ENCODE assay signal across 16 mouse cellular contexts in the genomic region with DNA sequence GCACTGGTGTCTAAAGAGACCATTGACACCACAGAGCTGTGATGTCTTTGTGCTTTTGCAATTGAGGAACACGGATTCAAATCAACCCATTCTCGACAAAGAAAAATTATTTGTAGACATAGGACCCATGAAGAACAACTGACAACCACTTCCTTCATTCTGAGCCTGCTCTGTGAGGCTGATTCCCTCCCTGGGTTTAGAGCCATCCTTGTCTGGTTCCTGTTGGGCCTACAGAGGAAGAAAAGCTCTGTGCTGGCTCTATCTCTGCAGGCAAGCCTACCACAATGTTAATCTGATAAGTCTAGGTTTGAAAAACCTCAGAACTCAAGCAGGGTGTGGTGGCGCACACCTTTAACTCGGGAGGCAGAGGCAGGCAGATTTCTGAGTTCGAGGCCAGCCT.
DNase-seq lines count a peak whose midpoint lies in the region; ATAC-seq and TF ChIP-seq lines count a peak whose summit lies in the region.
"Had no signal": no experiment of that assay in that cellular context is flagged by ENCODE, and none has a peak within 500 bp of the region (broad histone marks: within the 10 kb centered on the region; RNA-seq: fewer than 3 reads in every experiment).

No protein-coding gene starts in this region.

- peaks cover 12% of the 10 kb centered on the region for H3K4me1 ChIP-seq in liver, embryonic 11.5 days (replicated peaks; ENCODE audit: control insufficient read depth, insufficient read depth, low read length)
- H3K4me1 ChIP-seq in MEL (ENCODE audit: control insufficient read depth in 1 of 2, insufficient read depth in 2 of 2, low read length in 2 of 2), result peaks cover 23 to 57% of the 10 kb centered on the region in 2 experiments
- no peaks in the 10 kb centered on the region for H3K4me1 ChIP-seq in forebrain, embryonic 12.5 days
- no peaks in the 10 kb centered on the region for H3K4me1 ChIP-seq in heart, embryonic 10.5 days
- H3K4me1 ChIP-seq: embryonic facial prominence, embryonic 13.5 days; heart, embryonic 15.5 days; hindbrain, embryonic 15.5 days; neural tube, embryonic 12.5 days had no signal

- no peaks in the 10 kb centered on the region for H3K27me3 ChIP-seq in liver, embryonic 11.5 days (replicated peaks; ENCODE audit: control insufficient read depth, insufficient read depth, low read length)
- H3K27me3 ChIP-seq in MEL (ENCODE audit: control insufficient read depth in 1 of 2, insufficient read depth in 2 of 2, low read length in 2 of 2), result no peaks in the 10 kb centered on the region
- H3K27me3 ChIP-seq in forebrain, embryonic 12.5 days, result no peaks in the 10 kb centered on the region
- no peaks in the 10 kb centered on the region for H3K27me3 ChIP-seq in heart, embryonic 10.5 days (ENCODE audit: insufficient read depth, poor library complexity, severe bottlenecking)
- H3K27me3 ChIP-seq: embryonic facial prominence, embryonic 13.5 days; heart, embryonic 15.5 days; hindbrain, embryonic 15.5 days; neural tube, embryonic 12.5 days had no signal

- H3K4me3 ChIP-seq in liver, embryonic 11.5 days (ENCODE audit: low read depth, low read length), result no peak overlapping the region
- H3K4me3 ChIP-seq in MEL (ENCODE audit: control insufficient read depth in 1 of 2, insufficient read depth in 1 of 2, low read depth in 2 of 2, low read length in 2 of 2), result peak overlapping the region; percentile 11 to 44
- H3K4me3 ChIP-seq in forebrain, embryonic 12.5 days (replicated peaks), result no peak overlapping the region
- no peak overlapping the region for H3K4me3 ChIP-seq in heart, embryonic 10.5 days
- H3K4me3 ChIP-seq: embryonic facial prominence, embryonic 13.5 days; forebrain, embryonic 10.5 days; heart, embryonic 15.5 days; hindbrain, embryonic 15.5 days; neural tube, embryonic 12.5 days had no signal

- no peak for TF ChIP-seq CTCF in MEL (IDR thresholded peaks at IDR 0.05 in 2 of 3, conservative IDR thresholded peaks at IDR 0.05 in 1 of 3; ENCODE audit: control insufficient read depth in 1 of 3, insufficient read depth in 1 of 3, low read depth in 2 of 3, low read length in 3 of 3, poor library complexity in 1 of 3, severe bottlenecking in 1 of 3)

- no peaks in the 10 kb centered on the region for H3K79me2 ChIP-seq in MEL (ENCODE audit: control insufficient read depth, insufficient read depth, low read length, poor library complexity)

- H3K27ac ChIP-seq in liver, embryonic 11.5 days (ENCODE audit: low read depth, low read length), result no peak overlapping the region
- peak overlapping the region; percentile 83 for H3K27ac ChIP-seq in MEL (ENCODE audit: control insufficient read depth, low read depth, low read length)
- H3K27ac ChIP-seq in forebrain, embryonic 12.5 days, result no peak overlapping the region
- H3K27ac ChIP-seq in heart, embryonic 10.5 days, result no peak overlapping the region
- H3K27ac ChIP-seq: embryonic facial prominence, embryonic 13.5 days; forebrain, embryonic 10.5 days; heart, embryonic 15.5 days; hindbrain, embryonic 15.5 days; neural tube, embryonic 12.5 days had no signal

- H3K9ac ChIP-seq in liver, embryonic 11.5 days (ENCODE audit: low read depth, low read length), result no peak overlapping the region
- H3K9ac ChIP-seq in MEL (ENCODE audit: control insufficient read depth, low read depth, low read length, poor library complexity, severe bottlenecking), result peak overlapping the region; percentile 23
- H3K9ac ChIP-seq in forebrain, embryonic 12.5 days, result no peak overlapping the region
- H3K9ac ChIP-seq: embryonic facial prominence, embryonic 13.5 days; heart, embryonic 15.5 days; hindbrain, embryonic 15.5 days; neural tube, embryonic 12.5 days had no signal

- 63% methylated on average over 5 of the region's 5 CpGs for WGBS in liver, embryonic 11.5 days
- whole genome bisulfite sequencing in forebrain, embryonic 12.5 days, result 95% methylated on average over 5 of the region's 5 CpGs
- 84% methylated on average over 5 of the region's 5 CpGs for WGBS in heart, embryonic 10.5 days

- no peak for TF ChIP-seq POLR2A in MEL (IDR thresholded peaks at IDR 0.05; ENCODE audit: control insufficient read depth in 1 of 2, insufficient read depth in 1 of 2, low read depth in 1 of 2, low read length in 2 of 2, poor library complexity in 1 of 2)

- TF ChIP-seq RAD21 in MEL (IDR thresholded peaks at IDR 0.05; ENCODE audit: low read depth, low read length), result no peak

- peak in 1 of 2 experiments; percentile 55; a peak in 3 of 4 replicates for TF ChIP-seq EP300 in MEL (IDR thresholded peaks at IDR 0.05; ENCODE audit: low read depth in 1 of 2, low read length in 2 of 2)

- no peaks in the 10 kb centered on the region for H3K9me3 ChIP-seq in liver, embryonic 11.5 days (ENCODE audit: control insufficient read depth, low read length)
- H3K9me3 ChIP-seq in MEL (replicated peaks; ENCODE audit: insufficient read depth, low read length), result no peaks in the 10 kb centered on the region
- no peaks in the 10 kb centered on the region for H3K9me3 ChIP-seq in forebrain, embryonic 12.5 days
- H3K9me3 ChIP-seq in heart, embryonic 10.5 days, result no peaks in the 10 kb centered on the region
- H3K9me3 ChIP-seq: embryonic facial prominence, embryonic 13.5 days; forebrain, embryonic 10.5 days; heart, embryonic 15.5 days; hindbrain, embryonic 15.5 days; neural tube, embryonic 12.5 days had no signal

- H3K36me3 ChIP-seq in liver, embryonic 11.5 days (ENCODE audit: control insufficient read depth, insufficient read depth, low read length), result no peaks in the 10 kb centered on the region
- H3K36me3 ChIP-seq in MEL (ENCODE audit: control insufficient read depth in 1 of 2, insufficient read depth in 2 of 2, low read length in 2 of 2), result peaks cover 0 to 51% of the 10 kb centered on the region in 2 experiments; a peak in 2 of 4 replicates
- H3K36me3 ChIP-seq in forebrain, embryonic 12.5 days (replicated peaks), result no peaks in the 10 kb centered on the region
- no peaks in the 10 kb centered on the region for H3K36me3 ChIP-seq in heart, embryonic 10.5 days
- H3K36me3 ChIP-seq: embryonic facial prominence, embryonic 13.5 days; forebrain, embryonic 10.5 days; heart, embryonic 15.5 days; hindbrain, embryonic 15.5 days; neural tube, embryonic 12.5 days had no signal

- peak overlapping the region; percentile 9; the same call in 1 of the 2 replicates for H3K4me2 ChIP-seq in liver, embryonic 11.5 days
- H3K4me2 ChIP-seq in forebrain, embryonic 12.5 days, result no peak overlapping the region
- H3K4me2 ChIP-seq: embryonic facial prominence, embryonic 13.5 days; heart, embryonic 15.5 days; hindbrain, embryonic 15.5 days; neural tube, embryonic 12.5 days had no signal

- no peak for DNase-seq in liver, embryonic 11.5 days (ENCODE audit: low spot score)
- no peak for DNase-seq in liver
- peak; percentile 80 for DNase-seq in MEL (ENCODE audit: low read depth, low spot score)
- peak; percentile 65 for DNase-seq in induced T-regulatory cell, adult 2 months (ENCODE audit: low read depth)
- DNase-seq in heart, embryonic 10.5 days (ENCODE audit: low spot score), result no peak
- no peak for DNase-seq in frontal cortex, postnatal 36 days (ENCODE audit: low spot score in 2 of 2)
- DNase-seq: kidney, adult 9 months; right cerebral cortex, postnatal 25 days had no signal

- no peak for ATAC-seq in liver, embryonic 11.5 days (replicated peaks; ENCODE audit: low FRiP score)
- ATAC-seq in megakaryocyte progenitor cell, adult 5-6 weeks (replicated peaks; ENCODE audit: poor library complexity), result 0 out of 2 replicates have a peak, but pooled peaks have one; percentile 4
- no peak for ATAC-seq in forebrain, embryonic 12.5 days (ENCODE audit: low FRiP score)
- ATAC-seq: midbrain, embryonic 16.5 days had no signal

TF ChIP-seq in MEL, 35 proteins besides CTCF, POLR2A, EP300 and RAD21:
- no peak for TF ChIP-seq JUND (IDR thresholded peaks at IDR 0.05; ENCODE audit: low read depth, low read length)
- TF ChIP-seq MEF2A (IDR thresholded peaks at IDR 0.05; ENCODE audit: extremely low read depth, insufficient replicate concordance, low read depth, low read length, poor library complexity, severe bottlenecking), result no peak
- peak; percentile 52; the same call in 1 of the 2 replicates for TF ChIP-seq TCF12 (IDR thresholded peaks at IDR 0.05; ENCODE audit: low read depth, low read length)
- peak; percentile 4; the same call in 1 of the 2 replicates for TF ChIP-seq CHD2 (IDR thresholded peaks at IDR 0.05; ENCODE audit: low read length)
- no peak for TF ChIP-seq NRF1 (IDR thresholded peaks at IDR 0.05; ENCODE audit: insufficient read depth, low read depth, low read length, poor library complexity, severe bottlenecking)
- TF ChIP-seq ELF1 (IDR thresholded peaks at IDR 0.05; ENCODE audit: low read depth, low read length), result 0 out of 2 replicates have a peak, but pooled peaks have one; percentile 9
- TF ChIP-seq GATA1 (IDR thresholded peaks at IDR 0.05; ENCODE audit: low read depth, low read length), result peak; percentile 65
- no peak for TF ChIP-seq MYC (IDR thresholded peaks at IDR 0.05; ENCODE audit: low read depth, low read length)
- TF ChIP-seq UBTF (IDR thresholded peaks at IDR 0.05; ENCODE audit: borderline replicate concordance, insufficient read depth, low read depth, low read length), result no peak
- 0 out of 2 replicates have a peak, but pooled peaks have one; percentile 2 for TF ChIP-seq ETS1 (IDR thresholded peaks at IDR 0.05; ENCODE audit: low read depth, low read length)
- TF ChIP-seq TAL1 (IDR thresholded peaks at IDR 0.05; ENCODE audit: low read length), result 0 out of 2 replicates have a peak, but pooled peaks have one; percentile 9
- TF ChIP-seq ZMIZ1 (IDR thresholded peaks at IDR 0.05; ENCODE audit: low read depth, low read length), result no peak
- 0 out of 2 replicates have a peak, but pooled peaks have one; percentile 63 for TF ChIP-seq CHD1 (IDR thresholded peaks at IDR 0.05; ENCODE audit: low read depth, low read length)
- no peak for TF ChIP-seq SIN3A (IDR thresholded peaks at IDR 0.05; ENCODE audit: low read length)
- no peak for TF ChIP-seq POLR2AphosphoS2 (IDR thresholded peaks at IDR 0.05; ENCODE audit: low read length)
- TF ChIP-seq ZKSCAN1 (IDR thresholded peaks at IDR 0.05; ENCODE audit: low read depth, low read length), result no peak
- no peak for TF ChIP-seq SMC3 (IDR thresholded peaks at IDR 0.05; ENCODE audit: low read depth, low read length)
- TF ChIP-seq E2F4 (IDR thresholded peaks at IDR 0.05; ENCODE audit: borderline replicate concordance, low read depth, low read length), result no peak
- no peak; the same call in 1 of the 2 replicates for TF ChIP-seq NELFE (IDR thresholded peaks at IDR 0.05; ENCODE audit: low read depth, low read length)
- TF ChIP-seq KAT2A (conservative IDR thresholded peaks at IDR 0.05; ENCODE audit: low read depth, low read length), result no peak
- TF ChIP-seq USF1 (IDR thresholded peaks at IDR 0.05; ENCODE audit: low read depth, low read length), result no peak
- TF ChIP-seq RCOR1 (IDR thresholded peaks at IDR 0.05; ENCODE audit: low read depth, low read length), result peak; percentile 54

Comparison
In these comparisons a context has a peak if more than half of its experiments do, and no peak if none do; other contexts are left out.
1. DNase-seq: peak in MEL (single experiment) and induced T-regulatory cell, adult 2 months (single experiment); none in liver, embryonic 11.5 days (single experiment), liver (single experiment), heart, embryonic 10.5 days (single experiment) and frontal cortex, postnatal 36 days (0 of 2).
2. H3K4me3 ChIP-seq: peak in MEL (2 of 2); none in liver, embryonic 11.5 days (single experiment), forebrain, embryonic 12.5 days (single experiment) and heart, embryonic 10.5 days (single experiment).